Mouse (Mus musculus): ENCODE results near the gene Creb3l2.

DNA sequence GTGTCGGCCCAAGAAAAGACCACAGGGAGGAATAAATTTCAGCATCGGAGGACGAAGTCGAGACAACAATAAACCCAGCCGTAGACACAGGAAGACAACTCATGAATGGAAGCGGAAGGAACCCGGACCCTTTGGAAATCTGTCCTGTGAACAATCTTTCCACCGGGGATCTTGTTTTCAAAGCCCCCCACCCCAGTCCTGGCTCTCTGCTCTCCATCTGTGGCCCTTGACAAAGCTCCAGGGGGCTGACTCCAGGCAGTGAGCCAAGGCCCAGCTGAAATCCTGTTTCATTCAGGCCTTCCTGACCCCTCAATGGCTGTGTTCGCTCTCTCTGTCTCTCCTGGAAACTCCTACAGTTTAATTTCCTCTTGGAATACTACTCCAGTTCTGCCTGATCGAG lies 66.5 kb downstream of the Creb3l2 start:
- no peak for TF ChIP-seq CTCF (IDR thresholded peaks at IDR 0.05; ENCODE audit: insufficient read depth, low read length)
- TF ChIP-seq POLR2A (IDR thresholded peaks at IDR 0.05; ENCODE audit: borderline replicate concordance, extremely low read depth, low read depth, low read length): no peak
